Comparison of ENCODE assay signal across 11 mouse cellular contexts in the genomic region with DNA sequence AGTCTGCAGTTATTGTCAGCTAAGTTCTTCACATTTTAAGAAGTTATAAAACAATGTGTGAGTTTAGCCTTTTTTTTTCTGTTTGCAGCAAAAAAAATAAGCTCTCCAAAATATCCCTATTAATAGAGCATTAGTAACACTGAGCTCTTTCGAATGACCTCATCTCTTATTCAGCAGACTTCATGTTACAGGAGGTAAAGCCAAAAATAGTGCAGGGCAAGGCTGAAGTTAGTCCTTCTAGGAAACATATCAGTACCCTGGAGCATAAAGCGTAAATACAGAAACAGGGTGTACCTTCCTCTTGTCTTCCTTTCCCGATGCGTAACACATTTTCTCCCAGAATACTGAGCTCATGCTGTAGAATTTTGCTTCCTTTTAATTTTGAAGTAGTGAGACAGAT.
DNase-seq lines count a peak whose midpoint lies in the region; ATAC-seq and TF ChIP-seq lines count a peak whose summit lies in the region.
"Had no signal": no experiment of that assay in that cellular context is flagged by ENCODE, and none has a peak within 500 bp of the region (broad histone marks: within the 10 kb centered on the region; RNA-seq: fewer than 3 reads in every experiment).

No protein-coding gene starts in this region.

- TF ChIP-seq CTCF in lung, embryonic 14.5 days (IDR thresholded peaks at IDR 0.05; ENCODE audit: low read depth): no peak
- TF ChIP-seq CTCF in lung, adult 2 months (IDR thresholded peaks at IDR 0.05; ENCODE audit: insufficient read depth, low read length): no peak
- no peak for TF ChIP-seq CTCF in heart, postnatal 0 days (IDR thresholded peaks at IDR 0.05; ENCODE audit: low read depth)

- no peaks in the 10 kb centered on the region for H3K36me3 ChIP-seq in lung, embryonic 14.5 days (ENCODE audit: insufficient read depth)
- 0 out of 2 replicates have a peak, but pooled peaks cover 5% of the 10 kb centered on the region for H3K36me3 ChIP-seq in embryonic facial prominence, embryonic 14.5 days (ENCODE audit: control insufficient read depth, insufficient read depth, low read length)
- 0 out of 2 replicates have a peak, but pooled peaks cover 3% of the 10 kb centered on the region for H3K36me3 ChIP-seq in heart, postnatal 0 days (replicated peaks; ENCODE audit: control insufficient read depth, insufficient read depth, low read length)
- no peaks in the 10 kb centered on the region for H3K36me3 ChIP-seq in stomach, embryonic 15.5 days

- 67% methylated on average over 4 of the region's 4 CpGs for whole genome bisulfite sequencing in lung, embryonic 14.5 days
- WGBS in lung, adult 2 months: 47% methylated on average over 4 of the region's 4 CpGs
- 76% methylated on average over 4 of the region's 4 CpGs for WGBS in embryonic facial prominence, embryonic 14.5 days
- 16% methylated on average over 4 of the region's 4 CpGs for WGBS in heart, postnatal 0 days
- 74% methylated on average over 4 of the region's 4 CpGs for WGBS in stomach, embryonic 15.5 days

- peak; percentile 11 for DNase-seq in lung, embryonic 14.5 days
- no peak for DNase-seq in lung, adult 2 months
- DNase-seq in embryonic facial prominence, embryonic 14.5 days (ENCODE audit: low spot score): peak; percentile 48
- DNase-seq in heart, postnatal 0 days (ENCODE audit: low spot score): peak; percentile 95
- no peak for DNase-seq in urinary bladder, postnatal 36 days (ENCODE audit: low spot score in 2 of 2)
- DNase-seq in adrenal gland, postnatal 14 days: no peak
- DNase-seq: cerebellum, adult 9-10 months; kidney, postnatal 36 days had no signal

- no peak overlapping the region for H3K4me3 ChIP-seq in lung, embryonic 14.5 days (ENCODE audit: low read depth, low read length)
- H3K4me3 ChIP-seq in lung, adult 2 months (replicated peaks; ENCODE audit: extremely low read depth, low read depth, low read length): no peak overlapping the region
- H3K4me3 ChIP-seq in embryonic facial prominence, embryonic 14.5 days (ENCODE audit: low read depth, low read length): no peak overlapping the region
- H3K4me3 ChIP-seq in heart, postnatal 0 days (ENCODE audit: low read depth, low read length): no peak overlapping the region
- no peak overlapping the region for H3K4me3 ChIP-seq in stomach, embryonic 15.5 days (replicated peaks)
- H3K4me3 ChIP-seq: forebrain, embryonic 15.5 days had no signal

- no peak overlapping the region for H3K9ac ChIP-seq in lung, embryonic 14.5 days
- no peak overlapping the region for H3K9ac ChIP-seq in embryonic facial prominence, embryonic 14.5 days (ENCODE audit: low read depth, low read length)
- H3K9ac ChIP-seq in heart, postnatal 0 days (replicated peaks; ENCODE audit: low read depth, low read length): peak overlapping the region; percentile 37
- H3K9ac ChIP-seq in stomach, embryonic 15.5 days: no peak overlapping the region
- H3K9ac ChIP-seq: forebrain, embryonic 15.5 days; liver, embryonic 14.5 days had no signal

- H3K9me3 ChIP-seq in lung, embryonic 14.5 days (ENCODE audit: low read depth, low read length): no peaks in the 10 kb centered on the region
- no peaks in the 10 kb centered on the region for H3K9me3 ChIP-seq in embryonic facial prominence, embryonic 14.5 days (ENCODE audit: control insufficient read depth, low read length)
- no peaks in the 10 kb centered on the region for H3K9me3 ChIP-seq in heart, postnatal 0 days (replicated peaks; ENCODE audit: control insufficient read depth, low read length)
- H3K9me3 ChIP-seq in stomach, embryonic 15.5 days: no peaks in the 10 kb centered on the region
- H3K9me3 ChIP-seq: forebrain, embryonic 15.5 days had no signal

- TF ChIP-seq POLR2A in lung, adult 2 months (IDR thresholded peaks at IDR 0.05; ENCODE audit: borderline replicate concordance, extremely low read depth, low read depth, low read length): no peak

- H3K27ac ChIP-seq in lung, embryonic 14.5 days (ENCODE audit: low read depth): peak overlapping the region; percentile 19; the same call in 1 of the 2 replicates
- no peak overlapping the region for H3K27ac ChIP-seq in embryonic facial prominence, embryonic 14.5 days (replicated peaks; ENCODE audit: low read depth, low read length)
- H3K27ac ChIP-seq in heart, postnatal 0 days (ENCODE audit: low read depth): peak overlapping the region; percentile 97
- H3K27ac ChIP-seq in stomach, embryonic 15.5 days: peak overlapping the region; percentile 49; the same call in 1 of the 2 replicates
- H3K27ac ChIP-seq: forebrain, embryonic 15.5 days; liver, embryonic 14.5 days had no signal

- peak; percentile 91 for TF ChIP-seq EP300 in heart, postnatal 0 days (IDR thresholded peaks at IDR 0.05; ENCODE audit: low read depth)

- no peaks in the 10 kb centered on the region for H3K27me3 ChIP-seq in lung, embryonic 14.5 days (ENCODE audit: insufficient read depth, low read length)
- H3K27me3 ChIP-seq in embryonic facial prominence, embryonic 14.5 days (replicated peaks; ENCODE audit: control insufficient read depth, insufficient read depth, low read length): no peaks in the 10 kb centered on the region
- no peaks in the 10 kb centered on the region for H3K27me3 ChIP-seq in heart, postnatal 0 days (ENCODE audit: control insufficient read depth, insufficient read depth, low read length)
- no peaks in the 10 kb centered on the region for H3K27me3 ChIP-seq in stomach, embryonic 15.5 days (replicated peaks)
- H3K27me3 ChIP-seq: forebrain, embryonic 15.5 days had no signal

- H3K4me2 ChIP-seq in lung, embryonic 14.5 days: no peak overlapping the region
- no peak overlapping the region for H3K4me2 ChIP-seq in embryonic facial prominence, embryonic 14.5 days (ENCODE audit: low read depth, low read length)
- peak overlapping the region; percentile 36 for H3K4me2 ChIP-seq in heart, postnatal 0 days (ENCODE audit: low read depth, low read length)
- no peak overlapping the region for H3K4me2 ChIP-seq in stomach, embryonic 15.5 days
- H3K4me2 ChIP-seq: forebrain, embryonic 15.5 days had no signal

- no peak for ATAC-seq in lung, embryonic 14.5 days (ENCODE audit: insufficient read depth)
- ATAC-seq in embryonic facial prominence, embryonic 14.5 days (ENCODE audit: low read depth): no peak
- peak; percentile 90 for ATAC-seq in heart, postnatal 0 days (ENCODE audit: insufficient read depth, low read depth)
- no peak for ATAC-seq in stomach, embryonic 15.5 days (ENCODE audit: insufficient read depth, low FRiP score, low read depth)
- ATAC-seq: forebrain, embryonic 15.5 days had no signal

- H3K4me1 ChIP-seq in lung, embryonic 14.5 days (ENCODE audit: insufficient read depth): no peaks in the 10 kb centered on the region
- H3K4me1 ChIP-seq in lung, adult 2 months (ENCODE audit: control insufficient read depth, insufficient read depth, low read length): no peaks in the 10 kb centered on the region; the same call in 1 of the 2 replicates
- no peaks in the 10 kb centered on the region for H3K4me1 ChIP-seq in embryonic facial prominence, embryonic 14.5 days (ENCODE audit: control insufficient read depth, insufficient read depth, low read length)
- peaks cover 44% of the 10 kb centered on the region for H3K4me1 ChIP-seq in heart, postnatal 0 days (ENCODE audit: control insufficient read depth, insufficient read depth)
- H3K4me1 ChIP-seq in stomach, embryonic 15.5 days: 0 out of 2 replicates have a peak, but pooled peaks cover 5% of the 10 kb centered on the region
- H3K4me1 ChIP-seq: forebrain, embryonic 15.5 days had no signal

Comparison
In these comparisons a context has a peak if more than half of its experiments do, and no peak if none do; other contexts are left out.
1. DNase-seq: peak in lung, embryonic 14.5 days (single experiment), embryonic facial prominence, embryonic 14.5 days (single experiment) and heart, postnatal 0 days (single experiment); none in lung, adult 2 months (single experiment), urinary bladder, postnatal 36 days (0 of 2) and adrenal gland, postnatal 14 days (single experiment).